Mouse (Mus musculus) cerebellum, postnatal 25 days (tissue): ENCODE measurements around the gene Ppp1r9a.

Source experiments
- DNase-seq, 2 experiments: peaks; one replicate each; pipeline ENCODE4 v3.0.0; 2021; ENCODE audit warnings: mixed read lengths in 2 of 2

Ppp1r9a gene

DNA sequence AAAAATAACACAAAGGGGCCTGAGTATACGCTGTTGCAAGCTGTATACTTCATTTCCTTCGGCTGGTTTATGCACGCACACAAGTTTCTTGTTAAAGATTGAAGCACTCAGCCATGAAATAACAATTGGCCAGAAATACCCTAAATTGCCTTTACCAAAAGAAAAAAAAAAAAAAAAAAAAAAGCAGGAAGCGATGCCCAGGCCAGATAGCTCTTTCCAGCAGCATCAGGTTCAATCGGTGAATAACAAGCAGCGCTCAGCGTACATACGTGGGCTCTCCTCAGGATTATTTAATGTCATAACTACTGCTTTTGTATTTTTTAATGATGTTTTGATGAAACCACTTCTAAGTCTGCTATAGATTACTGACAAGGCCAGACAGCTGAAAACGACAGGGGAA is 262.1 kb downstream of the Ppp1r9a start:
- DNase-seq, result no peak

DNA sequence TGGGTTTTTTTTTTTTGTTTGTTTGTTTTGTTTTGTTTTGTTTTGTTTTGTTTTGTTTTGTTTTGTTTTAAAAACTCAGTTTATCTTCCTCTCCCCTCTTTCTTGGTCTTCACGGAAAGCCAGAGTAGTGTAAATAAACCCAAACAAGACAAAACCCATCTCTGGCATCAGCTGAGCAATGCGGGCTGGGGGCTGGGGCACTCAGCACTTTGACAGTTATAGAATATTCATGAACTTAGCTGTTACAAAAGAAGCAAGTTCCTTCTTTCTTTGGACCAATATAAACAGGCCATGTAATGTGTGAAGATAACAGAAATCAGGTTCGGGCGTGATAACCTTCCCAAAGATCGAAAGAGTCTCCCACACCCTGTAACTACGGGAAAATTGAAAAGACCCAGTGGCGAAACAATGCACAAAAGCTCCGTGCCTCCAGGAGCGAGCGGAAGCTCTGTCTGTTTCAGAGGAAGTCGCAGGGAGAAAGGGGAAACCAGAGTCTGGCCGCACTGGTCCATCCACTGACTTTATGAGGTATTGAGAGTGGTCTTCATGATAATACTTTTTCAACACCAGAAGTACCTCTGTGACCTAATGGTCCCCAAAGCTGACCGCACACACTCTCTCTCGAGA is 264.4 kb downstream of the Ppp1r9a start:
- no peak for DNase-seq

DNA sequence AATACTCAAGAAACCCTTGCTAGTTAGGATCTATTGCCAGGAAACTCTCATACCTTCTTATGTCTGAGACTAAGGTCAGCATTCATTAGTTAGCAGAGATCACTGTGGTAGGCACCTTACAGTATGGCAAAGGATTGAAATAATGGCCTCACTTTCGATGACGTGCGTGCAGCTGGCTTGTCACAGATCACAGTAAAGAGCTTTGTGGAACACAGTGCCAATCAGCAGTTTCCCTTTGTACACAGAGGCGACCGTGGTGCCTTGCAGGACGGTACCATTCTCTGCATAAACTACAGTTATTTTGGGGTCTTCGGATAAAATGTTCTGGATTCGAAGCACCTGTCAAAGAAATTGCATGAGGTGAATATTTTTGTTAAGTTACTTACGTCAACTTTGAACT is 265.4 kb downstream of the Ppp1r9a start:
- DNase-seq, result no peak

DNA sequence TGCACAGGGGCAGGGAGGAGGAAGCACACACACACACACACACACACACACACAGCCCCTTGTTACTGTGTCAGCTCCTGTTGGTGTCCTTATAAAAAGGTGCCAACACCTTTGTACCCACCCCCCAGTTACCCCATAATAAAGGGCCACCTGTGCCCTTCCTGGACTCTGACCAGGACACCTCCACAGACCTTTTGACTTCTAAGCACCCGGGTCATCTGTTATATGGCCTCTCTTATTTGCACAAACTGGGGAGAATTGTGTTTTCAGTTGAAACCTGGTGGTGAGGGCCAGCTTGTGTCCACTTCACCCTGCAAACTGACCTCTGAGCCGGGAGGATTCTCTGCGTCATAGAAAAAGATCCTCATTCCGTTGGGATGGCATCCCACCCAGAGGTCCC is 268.7 kb downstream of the Ppp1r9a start:
- no peak for DNase-seq

DNA sequence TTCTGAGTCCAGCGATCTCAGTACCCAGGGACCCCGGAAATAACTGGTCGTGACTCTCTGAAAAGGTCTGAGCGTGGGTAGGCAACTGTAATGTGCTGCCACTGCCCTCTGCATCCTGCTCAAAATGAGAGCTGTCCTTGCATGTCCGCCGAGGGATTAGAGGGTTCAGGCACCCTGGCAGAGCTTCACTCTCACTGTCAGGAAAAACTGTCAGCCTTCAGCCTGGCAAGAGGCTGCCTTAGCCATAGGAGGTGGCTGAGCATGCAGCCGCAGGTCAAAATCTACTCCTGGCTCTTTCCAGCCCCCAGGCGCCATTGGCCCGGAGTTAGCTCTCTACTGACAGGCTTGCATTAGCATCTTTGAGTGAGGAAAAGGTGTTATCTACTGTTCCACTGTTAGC is 269.9 kb downstream of the Ppp1r9a start:
- DNase-seq, result peak; percentile 25 to 47

DNA sequence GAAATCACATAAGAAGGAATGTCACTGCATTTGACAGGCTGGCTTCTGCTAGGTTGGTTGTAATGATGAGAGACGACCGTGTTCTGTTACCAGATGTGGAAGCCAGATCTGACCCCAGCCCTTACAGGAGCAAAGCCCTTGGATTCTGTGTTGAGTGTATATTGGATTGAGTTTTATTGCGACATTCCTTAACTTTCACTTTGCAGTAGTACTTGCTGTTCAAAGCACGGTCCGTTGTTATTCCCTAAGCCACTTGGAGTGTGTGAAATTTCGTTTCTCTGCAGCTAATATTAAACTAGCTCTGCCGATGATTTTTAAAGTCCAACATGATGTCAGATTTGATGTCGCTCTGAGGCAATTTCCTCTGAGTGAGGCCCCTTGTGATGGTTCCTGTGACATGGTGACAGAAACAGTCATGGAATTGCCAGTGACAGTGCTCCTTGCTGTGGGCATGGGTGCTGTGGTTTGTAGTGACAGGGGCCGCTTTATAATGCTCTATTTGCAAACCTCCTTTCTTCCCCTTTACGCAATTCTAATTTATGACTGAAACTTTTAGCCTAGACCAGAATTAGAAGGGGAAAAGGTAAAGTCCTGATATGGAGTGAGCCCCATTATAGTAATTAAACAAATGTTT is 271.6 kb downstream of the Ppp1r9a start:
- no peak for DNase-seq

DNA sequence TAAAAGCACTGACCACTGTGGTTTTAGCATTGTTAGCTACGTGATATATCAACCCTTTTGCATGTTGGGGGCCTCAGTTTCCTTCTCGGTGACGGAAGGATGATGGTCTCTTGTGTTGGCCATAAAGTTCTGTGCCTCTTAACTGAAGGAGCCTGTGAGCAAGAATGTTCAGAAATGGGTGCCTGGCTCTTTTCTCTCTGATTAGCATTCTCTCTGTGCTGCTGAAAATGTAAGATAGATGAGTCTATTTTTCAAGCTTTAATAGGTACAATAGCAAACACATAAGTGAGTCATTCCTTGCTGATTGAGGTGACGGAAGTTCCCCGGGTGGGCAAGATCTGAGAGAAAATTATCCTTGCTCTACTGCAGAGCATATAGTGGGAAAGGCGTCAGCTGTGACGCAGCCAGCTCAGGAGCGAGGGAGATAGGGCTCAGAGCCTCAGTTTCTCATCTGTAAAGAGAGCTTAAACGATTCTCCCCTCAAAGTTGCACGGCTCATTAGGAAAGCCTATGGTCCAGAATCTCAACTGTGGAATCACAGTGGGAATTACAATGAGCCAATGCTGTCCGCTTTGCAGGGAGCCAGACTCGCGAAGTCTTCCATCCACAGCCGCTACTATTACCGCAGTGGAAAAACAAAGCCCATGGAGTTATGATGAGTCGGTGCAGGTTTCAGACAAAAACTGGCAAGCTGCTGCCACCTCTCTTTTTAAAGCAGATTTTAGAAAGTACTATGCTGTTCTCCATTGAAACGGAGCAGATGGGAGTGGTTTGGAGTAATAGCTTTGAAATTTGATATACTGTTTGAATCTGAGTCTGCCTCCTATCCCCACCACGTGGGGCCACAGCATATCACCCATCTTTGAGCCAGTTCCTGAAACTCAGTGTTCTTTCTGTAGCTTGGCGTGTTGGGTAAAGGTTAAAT is 275.5 kb downstream of the Ppp1r9a start:
- no peak for DNase-seq

DNA sequence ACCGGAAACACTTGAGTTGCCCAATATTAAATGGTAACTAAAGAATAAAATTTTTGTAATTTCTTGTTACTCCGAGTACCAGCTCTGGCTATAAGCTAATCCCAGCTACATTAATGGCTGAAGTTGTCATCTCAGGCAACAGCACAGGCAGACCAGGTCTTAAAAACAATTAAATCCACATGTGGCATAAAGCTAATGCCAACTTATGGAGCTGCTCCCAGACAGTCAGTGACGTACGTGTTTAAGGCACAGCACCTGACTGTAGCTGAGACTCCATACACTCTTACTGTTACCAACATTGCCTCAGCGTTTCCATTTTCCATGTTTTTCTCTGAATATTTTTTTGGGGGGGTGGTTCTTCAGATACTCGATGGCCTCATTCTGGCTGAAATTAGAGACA is 276.5 kb downstream of the Ppp1r9a start:
- DNase-seq, result no peak

DNA sequence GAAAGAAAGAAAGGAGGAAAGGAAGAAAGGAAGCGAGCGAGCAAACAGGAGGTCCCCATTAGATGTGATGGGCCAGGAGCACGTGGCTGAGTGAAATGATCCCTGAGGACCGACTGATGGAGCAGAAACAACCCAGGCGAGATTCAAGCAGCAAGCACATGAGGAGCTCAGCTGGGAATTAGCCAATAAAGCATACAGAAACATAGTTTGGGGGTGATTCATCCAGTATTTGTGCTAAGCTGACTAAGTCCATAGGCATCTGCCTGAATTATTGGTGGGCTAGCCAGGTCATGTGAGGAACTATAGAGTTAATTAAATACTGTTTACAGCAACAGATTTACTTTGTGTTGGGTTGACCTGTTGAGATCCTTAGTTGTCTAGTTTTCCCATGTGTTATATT is 277.9 kb downstream of the Ppp1r9a start:
- no peak for DNase-seq

DNA sequence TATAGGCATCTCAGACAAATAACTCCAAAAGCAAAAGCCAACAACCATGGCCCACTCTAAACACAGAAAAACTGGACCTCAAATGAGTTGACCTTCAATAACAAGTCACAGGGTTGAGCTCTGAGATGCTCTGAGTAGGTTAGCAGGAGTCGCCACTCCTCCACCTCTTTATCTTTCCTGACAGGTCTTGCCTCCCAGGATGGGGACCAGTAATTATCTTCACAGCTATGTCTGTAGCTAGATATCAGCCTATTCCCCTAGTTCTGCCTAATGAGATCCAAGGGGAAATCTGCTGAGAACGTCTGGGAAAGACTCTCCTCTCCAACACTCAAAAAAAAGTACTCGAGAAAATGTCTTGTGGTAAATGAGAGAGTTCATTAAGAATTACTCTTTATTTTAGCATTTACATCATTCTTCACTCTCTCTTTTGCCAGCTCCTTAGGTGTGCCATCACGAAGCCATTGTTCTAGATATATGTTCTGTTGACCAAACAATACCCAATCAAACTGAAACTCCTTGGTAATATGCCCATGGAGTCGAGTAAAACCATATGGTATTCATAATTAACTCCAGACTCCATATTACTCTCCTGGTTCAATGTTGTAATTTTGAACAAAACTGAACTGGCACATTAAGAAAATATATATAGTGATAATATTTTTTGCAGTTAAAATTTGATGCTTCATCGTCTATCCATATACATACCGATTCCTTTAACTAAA is 283.7 kb downstream of the Ppp1r9a start:
- DNase-seq, result no peak

DNA sequence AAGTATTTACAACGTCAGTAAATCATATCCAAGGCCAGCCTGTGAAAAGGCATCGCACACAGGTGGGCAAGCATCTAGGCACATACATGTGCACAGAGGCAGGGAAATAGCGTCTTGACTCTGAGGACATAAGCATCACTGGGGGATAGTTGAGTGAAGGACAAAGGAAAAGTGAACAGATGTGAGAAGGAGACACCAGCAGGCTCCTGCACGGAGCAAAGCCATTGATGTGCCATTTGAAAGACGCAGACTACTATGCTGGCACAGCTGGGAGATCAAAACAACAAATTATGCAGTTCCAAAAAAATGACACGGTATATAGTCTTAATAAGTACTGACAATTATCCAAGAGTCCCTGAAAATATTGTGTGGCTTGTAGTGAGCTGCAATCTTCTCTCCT is 284.9 kb downstream of the Ppp1r9a start:
- DNase-seq, result no peak

DNA sequence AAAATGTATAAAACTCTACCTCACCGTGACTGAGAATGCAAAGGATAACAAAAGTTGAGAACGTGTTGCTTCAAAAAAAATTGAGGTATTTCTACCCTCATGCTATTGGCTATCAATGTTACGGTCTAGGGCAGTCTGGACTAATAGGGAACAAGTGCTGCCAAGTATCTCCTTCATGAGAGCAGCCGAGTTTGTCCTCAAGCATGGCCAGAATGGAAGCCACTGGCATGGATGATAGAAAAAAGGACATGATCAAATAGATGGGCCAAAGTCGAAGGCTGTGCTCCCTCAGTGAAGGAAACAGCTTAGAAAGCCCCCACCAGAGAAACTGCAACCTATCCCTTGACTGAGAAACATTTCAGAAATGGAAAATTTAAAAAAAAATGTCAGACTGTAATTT is 285.3 kb downstream of the Ppp1r9a start:
- DNase-seq, result no peak

DNA sequence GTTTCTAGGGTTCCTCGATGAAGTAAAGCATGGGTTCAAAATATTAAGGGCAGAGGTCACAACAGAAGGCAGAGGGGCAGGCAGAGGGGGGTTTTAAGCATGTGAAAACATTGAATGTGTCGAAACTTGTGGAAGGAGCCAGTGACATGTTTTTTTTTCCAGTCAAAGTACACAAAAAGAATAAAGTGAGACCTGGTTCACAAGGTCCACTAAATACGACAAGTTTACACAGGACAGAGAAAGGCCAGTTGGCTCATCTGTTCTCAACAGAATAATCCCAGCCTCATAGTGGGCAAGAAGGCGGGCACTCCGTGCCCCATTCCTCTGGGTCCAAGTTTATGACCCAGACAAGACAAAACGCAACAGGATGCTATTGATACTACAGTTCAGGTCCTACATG is 286.2 kb downstream of the Ppp1r9a start:
- DNase-seq, result no peak

DNA sequence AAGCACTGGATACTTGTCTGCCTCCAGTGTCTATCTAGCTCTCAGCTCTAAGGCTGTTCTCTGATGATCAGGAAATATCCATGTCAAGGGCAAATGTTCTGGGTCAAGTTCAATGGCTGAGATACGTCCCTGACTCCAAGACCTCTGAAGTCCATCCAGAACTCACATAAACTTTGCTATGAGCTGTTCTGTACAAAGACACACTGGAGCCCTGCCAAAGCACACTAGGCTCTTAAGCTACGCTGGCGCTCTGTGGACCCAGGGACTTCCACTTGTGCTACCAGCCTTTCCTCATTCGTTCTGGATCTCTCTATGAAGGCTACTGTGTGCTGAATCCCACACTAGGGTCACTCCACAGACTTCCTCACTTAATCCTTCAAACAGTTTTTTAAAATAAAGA is 286.8 kb downstream of the Ppp1r9a start:
- DNase-seq, result no peak

DNA sequence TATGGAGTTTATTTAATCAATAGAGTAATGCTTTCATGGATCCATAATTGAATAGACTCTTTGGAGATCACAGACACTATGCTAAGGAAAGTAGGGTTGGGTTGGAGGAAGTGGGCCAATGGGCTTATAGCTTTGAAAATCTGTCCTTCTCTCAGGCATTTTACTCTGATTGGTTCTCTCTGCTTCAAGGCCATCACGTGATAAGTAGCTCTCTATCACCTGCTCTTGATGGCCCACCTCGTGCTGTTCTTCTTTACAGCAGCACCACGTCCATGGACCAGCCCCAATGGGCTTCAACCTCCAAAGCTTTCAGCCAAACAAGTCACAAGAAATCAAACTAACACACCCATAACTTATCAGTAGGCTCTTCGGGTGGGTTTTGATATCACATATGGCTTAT is 288.0 kb downstream of the Ppp1r9a start:
- DNase-seq, result no peak

DNA sequence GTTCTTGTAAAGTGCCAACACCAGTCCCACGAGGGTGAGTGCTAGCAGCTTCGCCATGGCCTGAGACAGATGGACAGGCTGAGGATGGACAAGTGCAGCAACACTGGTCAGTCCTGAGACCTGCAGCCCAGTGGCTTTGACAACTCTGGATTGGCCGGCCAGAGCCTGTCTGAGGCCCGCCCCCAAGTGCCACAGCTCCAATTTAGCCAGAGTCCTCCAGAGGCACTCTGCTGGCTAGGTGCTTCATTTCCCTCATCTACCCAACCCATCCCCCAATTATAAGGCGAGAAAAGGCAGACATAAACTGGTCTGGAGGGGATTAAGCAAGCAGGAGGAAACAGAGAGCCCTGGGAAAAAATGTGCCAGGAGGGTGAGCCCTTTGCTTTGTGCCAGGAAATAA is 291.0 kb downstream of the Ppp1r9a start, which contains the start of gene Pon1:
Pon1 (minus strand) TSS at position 254 of the 400 bp plus-strand sequence.
- no peak for DNase-seq

DNA sequence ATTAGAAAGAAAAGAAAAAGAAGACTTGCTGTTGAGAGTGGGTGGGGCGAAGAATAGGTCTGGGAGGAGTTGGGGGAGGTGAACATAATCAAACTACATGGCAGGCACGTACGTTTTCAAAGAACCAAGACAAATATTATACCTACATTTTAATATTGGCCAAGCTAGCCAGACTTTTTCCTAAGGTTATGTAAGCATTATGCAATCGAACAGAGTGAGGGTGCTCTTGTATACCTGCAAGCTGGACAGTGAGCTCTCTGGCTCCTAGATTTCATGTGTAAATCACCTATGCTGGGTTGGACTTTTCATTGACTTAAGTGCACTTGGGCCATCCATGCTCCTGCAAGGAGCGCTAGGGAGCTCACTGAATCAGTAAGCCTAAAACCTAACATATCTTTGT is 295.9 kb downstream of the Ppp1r9a start:
- no peak for DNase-seq

DNA sequence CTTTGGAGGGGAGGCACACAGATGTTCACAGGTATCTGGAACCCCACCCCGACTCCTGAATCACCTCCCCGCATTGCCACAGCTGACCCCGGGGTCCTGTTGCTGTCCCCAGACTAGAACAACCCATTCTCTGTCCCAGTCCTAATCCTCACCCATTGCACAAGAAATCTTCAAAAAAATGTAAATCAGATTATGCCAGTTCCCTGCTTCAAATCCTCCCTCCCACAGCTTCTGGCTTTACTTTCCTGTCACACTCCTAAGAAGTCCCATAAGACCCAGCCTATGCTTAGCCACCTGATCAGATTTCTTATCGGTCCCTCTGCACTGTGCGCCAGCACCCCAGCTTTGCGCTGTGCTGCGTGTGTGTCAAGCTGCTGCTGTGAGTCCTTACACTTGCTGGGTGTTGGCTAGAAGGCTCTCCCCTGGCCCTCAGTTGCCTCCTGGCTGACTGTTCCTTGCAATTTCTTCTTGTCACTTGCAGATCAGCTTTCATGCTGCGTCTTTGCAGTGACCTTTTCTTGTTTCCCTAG is 296.7 kb downstream of the Ppp1r9a start:
- no peak for DNase-seq

DNA sequence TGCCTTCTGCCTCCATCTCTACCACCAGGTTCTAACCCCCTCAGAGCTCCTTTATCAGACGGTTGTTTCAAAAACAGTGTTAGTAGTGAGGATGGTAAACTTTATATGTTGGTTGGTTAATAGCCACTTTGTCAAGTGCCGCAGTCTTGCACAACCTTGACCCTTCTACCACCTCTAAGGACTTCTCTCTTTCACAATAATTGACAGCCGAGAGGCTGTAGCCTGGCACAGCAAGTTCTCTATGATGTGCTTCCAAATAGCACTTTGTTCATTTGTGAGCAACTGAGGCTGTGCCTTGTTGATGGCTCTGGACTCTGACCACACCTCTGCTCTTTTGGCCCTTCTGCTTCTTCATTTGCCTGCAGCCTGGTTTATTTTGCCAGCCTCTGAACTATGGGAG is 297.2 kb downstream of the Ppp1r9a start:
- DNase-seq, result no peak

DNA sequence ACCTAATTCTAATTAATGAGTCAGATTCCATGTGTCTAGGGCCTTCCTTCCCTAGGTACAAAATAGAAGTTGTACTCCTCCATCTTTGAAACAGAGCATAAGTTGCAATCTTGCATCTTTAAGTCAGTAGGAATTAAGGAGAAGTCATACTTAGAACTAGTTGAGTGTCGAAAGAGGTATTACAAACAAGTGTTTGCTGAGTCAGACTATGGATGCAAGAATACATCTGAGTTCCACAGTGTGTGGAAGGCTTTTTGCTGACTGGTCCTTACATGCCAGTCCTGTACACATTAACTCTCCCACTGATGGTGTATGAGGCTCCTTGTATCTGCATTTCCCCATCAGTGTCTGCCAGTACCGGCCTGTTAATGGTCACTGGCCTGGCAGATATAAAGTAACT is 305.1 kb downstream of the Ppp1r9a start:
- DNase-seq, result no peak
